12 mouse cellular contexts compared by ENCODE assay signal in the genomic region with DNA sequence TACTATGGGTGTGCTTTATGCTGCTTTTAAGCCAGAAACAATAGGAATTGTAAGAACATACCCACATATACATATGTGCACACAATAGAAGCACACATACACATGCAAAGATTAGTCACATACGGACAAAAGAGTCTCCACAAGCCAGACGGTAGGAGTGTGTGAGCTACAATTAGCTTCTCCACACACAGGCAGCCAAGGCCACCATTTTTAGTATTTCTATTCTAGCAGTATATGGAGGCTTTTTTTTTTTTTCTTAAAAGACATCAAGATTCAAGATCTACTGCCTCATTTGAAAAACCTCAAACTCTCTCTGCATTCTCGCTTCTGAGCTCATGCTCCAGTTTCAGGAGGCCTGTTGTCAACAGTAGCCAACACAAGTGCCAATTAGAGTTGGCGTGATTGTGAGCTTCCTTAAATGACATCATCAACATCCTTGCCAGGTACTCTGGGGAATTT. TPM values are rescaled to one million over a fixed set of nuclear protein-coding genes. Genes with fewer than 3 reads are reported as not detected.
A peak's percentile ranks its signal among the peaks of the same experiment; 100 is the strongest.
DNase-seq lines count a peak whose midpoint lies in the region; ATAC-seq and TF ChIP-seq lines count a peak whose summit lies in the region.
"Had no signal": no experiment of that assay in that cellular context is flagged by ENCODE, and none has a peak within 500 bp of the region (broad histone marks: within the 10 kb centered on the region; RNA-seq: fewer than 3 reads in every experiment).

No protein-coding gene starts in this region.

- intact Hi-C loops in left cerebral cortex, postnatal 14 days (cut with DNase I): no loop called here

- H3K79me2 ChIP-seq in MEL (ENCODE audit: control insufficient read depth, insufficient read depth, low read length, poor library complexity): peaks cover 26% of the 10 kb centered on the region

- H3K9ac ChIP-seq in heart, embryonic 13.5 days: no peak overlapping the region
- H3K9ac ChIP-seq in MEL (ENCODE audit: control insufficient read depth, low read depth, low read length, poor library complexity, severe bottlenecking): peak overlapping the region; percentile 18
- H3K9ac ChIP-seq in midbrain, embryonic 14.5 days (replicated peaks; ENCODE audit: low read length): no peak overlapping the region
- H3K9ac ChIP-seq: limb, embryonic 12.5 days had no signal

- TF ChIP-seq CTCF in MEL (IDR thresholded peaks at IDR 0.05 in 2 of 3, conservative IDR thresholded peaks at IDR 0.05 in 1 of 3; ENCODE audit: control insufficient read depth in 1 of 3, insufficient read depth in 1 of 3, low read depth in 2 of 3, low read length in 3 of 3, poor library complexity in 1 of 3, severe bottlenecking in 1 of 3): no peak

- TF ChIP-seq RAD21 in MEL (IDR thresholded peaks at IDR 0.05; ENCODE audit: low read depth, low read length): no peak

- H3K36me3 ChIP-seq in heart, embryonic 13.5 days: no peaks in the 10 kb centered on the region
- no peaks in the 10 kb centered on the region for H3K36me3 ChIP-seq in heart, embryonic 10.5 days
- H3K36me3 ChIP-seq in MEL (ENCODE audit: control insufficient read depth in 1 of 2, insufficient read depth in 2 of 2, low read length in 2 of 2): peaks cover 3 to 69% of the 10 kb centered on the region in 2 experiments
- no peaks in the 10 kb centered on the region for H3K36me3 ChIP-seq in midbrain, embryonic 14.5 days (ENCODE audit: control insufficient read depth, insufficient read depth, low read length)
- H3K36me3 ChIP-seq: limb, embryonic 12.5 days had no signal

- H3K4me1 ChIP-seq in heart, embryonic 13.5 days: peaks cover 29% of the 10 kb centered on the region
- peaks cover 22% of the 10 kb centered on the region for H3K4me1 ChIP-seq in heart, embryonic 10.5 days
- H3K4me1 ChIP-seq in MEL (ENCODE audit: control insufficient read depth in 1 of 2, insufficient read depth in 2 of 2, low read length in 2 of 2): peaks cover 55 to 63% of the 10 kb centered on the region in 2 experiments
- no peaks in the 10 kb centered on the region for H3K4me1 ChIP-seq in midbrain, embryonic 14.5 days (ENCODE audit: control insufficient read depth, insufficient read depth, low read length)

- DNase-seq in heart, embryonic 10.5 days (ENCODE audit: low spot score): no peak
- peak; percentile 44 for DNase-seq in MEL (ENCODE audit: low read depth, low spot score)
- DNase-seq in Muller cell, postnatal 12 days (ENCODE audit: inconsistent ontology term): peak; percentile 74
- peak; percentile 38 to 73 for DNase-seq in left cerebral cortex, postnatal 14 days (ENCODE audit: low spot score in 2 of 2)
- no peak for DNase-seq in gastrocnemius, postnatal 25 days
- no peak for DNase-seq in midbrain, embryonic 14.5 days
- no peak for DNase-seq in natural killer cell, adult 2 months (ENCODE audit: low spot score in 2 of 2)
- DNase-seq: kidney, postnatal 25 days had no signal

- H3K27me3 ChIP-seq in heart, embryonic 13.5 days (replicated peaks): no peaks in the 10 kb centered on the region
- no peaks in the 10 kb centered on the region for H3K27me3 ChIP-seq in heart, embryonic 10.5 days (ENCODE audit: insufficient read depth, poor library complexity, severe bottlenecking)
- no peaks in the 10 kb centered on the region for H3K27me3 ChIP-seq in MEL (ENCODE audit: control insufficient read depth in 1 of 2, insufficient read depth in 2 of 2, low read length in 2 of 2)
- no peaks in the 10 kb centered on the region for H3K27me3 ChIP-seq in midbrain, embryonic 14.5 days (ENCODE audit: control insufficient read depth, insufficient read depth, low read length)
- H3K27me3 ChIP-seq: limb, embryonic 12.5 days had no signal

- no peak for ATAC-seq in heart, embryonic 13.5 days (ENCODE audit: extremely low read depth, insufficient number of reproducible peaks, low FRiP score, low TSS enrichment)
- no peak for ATAC-seq in midbrain, embryonic 14.5 days (ENCODE audit: low FRiP score, low TSS enrichment)
- ATAC-seq: inflammation-experienced regulatory T-cells, adult 6 months had no signal

- H3K9me3 ChIP-seq in heart, embryonic 13.5 days: no peaks in the 10 kb centered on the region
- H3K9me3 ChIP-seq in heart, embryonic 10.5 days: no peaks in the 10 kb centered on the region
- no peaks in the 10 kb centered on the region for H3K9me3 ChIP-seq in MEL (replicated peaks; ENCODE audit: insufficient read depth, low read length)
- H3K9me3 ChIP-seq in midbrain, embryonic 14.5 days (ENCODE audit: control insufficient read depth, low read length): no peaks in the 10 kb centered on the region
- H3K9me3 ChIP-seq: limb, embryonic 12.5 days; midbrain, embryonic 10.5 days had no signal

- H3K4me3 ChIP-seq in heart, embryonic 13.5 days: no peak overlapping the region
- H3K4me3 ChIP-seq in heart, embryonic 10.5 days: no peak overlapping the region
- H3K4me3 ChIP-seq in MEL (ENCODE audit: control insufficient read depth in 1 of 2, insufficient read depth in 1 of 2, low read depth in 2 of 2, low read length in 2 of 2): 0 out of 4 replicates have a peak overlapping the region, but pooled peaks of 1 of the 2 experiments have one; percentile 10
- H3K4me3 ChIP-seq in midbrain, embryonic 14.5 days (replicated peaks; ENCODE audit: low read depth, low read length): no peak overlapping the region
- H3K4me3 ChIP-seq: limb, embryonic 12.5 days; midbrain, embryonic 10.5 days had no signal

- TF ChIP-seq POLR2A in MEL (IDR thresholded peaks at IDR 0.05; ENCODE audit: control insufficient read depth in 1 of 2, insufficient read depth in 1 of 2, low read depth in 1 of 2, low read length in 2 of 2, poor library complexity in 1 of 2): no peak

- WGBS in heart, embryonic 13.5 days: 59% methylated on average over 4 of the region's 4 CpGs
- WGBS in heart, embryonic 10.5 days: 62% methylated on average over 4 of the region's 4 CpGs
- 58% methylated on average over 4 of the region's 4 CpGs for WGBS in midbrain, embryonic 14.5 days

- 0 out of 4 replicates have a peak, but pooled peaks of 1 of the 2 experiments have one; percentile 23 for TF ChIP-seq EP300 in MEL (IDR thresholded peaks at IDR 0.05; ENCODE audit: low read depth in 1 of 2, low read length in 2 of 2)

- H3K4me2 ChIP-seq in heart, embryonic 13.5 days: peak overlapping the region; percentile 1; the same call in 1 of the 2 replicates
- H3K4me2 ChIP-seq in midbrain, embryonic 14.5 days (ENCODE audit: low read length): no peak overlapping the region
- H3K4me2 ChIP-seq: limb, embryonic 12.5 days had no signal

- H3K27ac ChIP-seq in heart, embryonic 13.5 days (replicated peaks): no peak overlapping the region; the same call in 1 of the 2 replicates
- no peak overlapping the region for H3K27ac ChIP-seq in heart, embryonic 10.5 days
- peak overlapping the region; percentile 92 for H3K27ac ChIP-seq in MEL (ENCODE audit: control insufficient read depth, low read depth, low read length)
- H3K27ac ChIP-seq in midbrain, embryonic 14.5 days (replicated peaks; ENCODE audit: low read depth, low read length): no peak overlapping the region
- H3K27ac ChIP-seq: limb, embryonic 12.5 days; midbrain, embryonic 10.5 days had no signal

TF ChIP-seq in MEL, 35 proteins besides CTCF, POLR2A, EP300 and RAD21:
- TF ChIP-seq SMC3 (IDR thresholded peaks at IDR 0.05; ENCODE audit: low read depth, low read length): no peak
- TF ChIP-seq TCF12 (IDR thresholded peaks at IDR 0.05; ENCODE audit: low read depth, low read length): 0 out of 2 replicates have a peak, but pooled peaks have one; percentile 9
- TF ChIP-seq ELF1 (IDR thresholded peaks at IDR 0.05; ENCODE audit: low read depth, low read length): no peak
- TF ChIP-seq TBP (IDR thresholded peaks at IDR 0.05; ENCODE audit: low read depth, low read length): no peak
- TF ChIP-seq ZNF384 (IDR thresholded peaks at IDR 0.05; ENCODE audit: low read depth, low read length): peak; percentile 71
- no peak for TF ChIP-seq MAX (IDR thresholded peaks at IDR 0.05; ENCODE audit: low read length)
- TF ChIP-seq NELFE (IDR thresholded peaks at IDR 0.05; ENCODE audit: low read depth, low read length): 0 out of 2 replicates have a peak, but pooled peaks have one; percentile 7
- TF ChIP-seq ETS1 (IDR thresholded peaks at IDR 0.05; ENCODE audit: low read depth, low read length): peak; percentile 50
- TF ChIP-seq RCOR1 (IDR thresholded peaks at IDR 0.05; ENCODE audit: low read depth, low read length): 0 out of 2 replicates have a peak, but pooled peaks have one; percentile 6
- no peak for TF ChIP-seq SIN3A (IDR thresholded peaks at IDR 0.05; ENCODE audit: low read length)
- no peak for TF ChIP-seq GABPA (IDR thresholded peaks at IDR 0.05; ENCODE audit: low read depth, low read length)
- TF ChIP-seq POLR2AphosphoS2 (IDR thresholded peaks at IDR 0.05; ENCODE audit: low read length): no peak
- TF ChIP-seq MAZ (IDR thresholded peaks at IDR 0.05; ENCODE audit: low read depth, low read length): 0 out of 2 replicates have a peak, but pooled peaks have one; percentile 20
- no peak for TF ChIP-seq UBTF (IDR thresholded peaks at IDR 0.05; ENCODE audit: borderline replicate concordance, insufficient read depth, low read depth, low read length)
- 0 out of 2 replicates have a peak, but pooled peaks have one; percentile 15 for TF ChIP-seq MXI1 (IDR thresholded peaks at IDR 0.05; ENCODE audit: low read depth, low read length)
TF ChIP-seq in MEL: peak in this region for 7.

RNA-seq across cellular contexts. Expression of a gene that starts 31.9 kb away (rescaled TPM):
- polyA plus RNA-seq in heart, embryonic 13.5 days (2015; fragmentation: Nextera tagmentation; extraction: Ambion mirVana): 4.5 and 5.5 TPM in 2 replicates
- polyA plus RNA-seq in heart, embryonic 10.5 days (2016; fragmentation: Nextera tagmentation; extraction: Ambion mirVana): 5.1 TPM in 2 replicates
- 20.0 and 22.2 TPM in 2 replicates for total RNA-seq in MEL (2012; rRNA removed)
- 10 to 100 TPM in 1 of 2 experiments, not detected in 1; 24.3 TPM for polyA plus RNA-seq in MEL (2012; ENCODE audit: insufficient read depth in 1 of 2, insufficient read length in 2 of 2, low read depth in 1 of 2, low replicate concordance in 2 of 2, missing spikeins in 1 of 2)
- 10 to 100 TPM; 66.2 to 70.6 TPM for total RNA-seq in left cerebral cortex, postnatal 14 days (2021)
- 10 to 100 TPM; 11.3 to 14.9 TPM for total RNA-seq in gastrocnemius, postnatal 25 days (2021)
- 23.4 and 28.0 TPM in 2 replicates for polyA plus RNA-seq in midbrain, embryonic 14.5 days (2014; fragmentation: Nextera tagmentation; extraction: Ambion mirVana)

Comparison
In these comparisons a context has a peak if more than half of its experiments do, and no peak if none do; other contexts are left out.
1. DNase-seq: peak in MEL (single experiment), Muller cell, postnatal 12 days (single experiment) and left cerebral cortex, postnatal 14 days (2 of 2); none in heart, embryonic 10.5 days (single experiment), gastrocnemius, postnatal 25 days (single experiment), midbrain, embryonic 14.5 days (single experiment) and natural killer cell, adult 2 months (0 of 2).